Mouse (Mus musculus): ENCODE data around the gene Pcnx. TPM values are rescaled to one million over a fixed set of nuclear protein-coding genes. Genes with fewer than 3 reads are reported as not detected.

Pcnx gene
- polyA plus RNA-seq, 1 experiment from 2014 or later = 17.3 TPM

GRCm38 (mm10) chr12:81883255-81884106 lies 23.7 kb downstream of the Pcnx start:
- ATAC-seq (ENCODE audit: low FRiP score) = no peak
- H3K4me1 ChIP-seq = peaks cover 13% of the 10 kb centered on the region; the same call in 1 of the 2 replicates
- no peak overlapping the region for H3K4me3 ChIP-seq (replicated peaks)
- no peak overlapping the region for H3K9ac ChIP-seq
- peaks cover 3% of the 10 kb centered on the region; the same call in 1 of the 2 replicates for H3K9me3 ChIP-seq
- H3K27me3 ChIP-seq = no peaks in the 10 kb centered on the region
- no peaks in the 10 kb centered on the region for H3K36me3 ChIP-seq (replicated peaks)
- H3K4me2 ChIP-seq = no peak overlapping the region
- 68% methylated on average over 11 of the region's 11 CpGs for WGBS
- H3K27ac ChIP-seq = no peak overlapping the region

- Histone ChIP-seq H3K27ac (no peak overlapping the region), H3K9me3 (peaks cover 3% of the 10 kb centered on the region; the same call in 1 of the 2 replicates), H3K4me1 (peaks cover 13% of the 10 kb centered on the region; the same call in 1 of the 2 replicates), H3K36me3 (replicated peaks) (no peaks in the 10 kb centered on the region), H3K4me3 (replicated peaks) (no peak overlapping the region), H3K9ac (no peak overlapping the region), H3K4me2 (no peak overlapping the region), H3K27me3 (no peaks in the 10 kb centered on the region)
- ATAC-seq (ENCODE audit: low FRiP score) = no peak
- 85% methylated on average over 3 of the region's 3 CpGs for WGBS
Observed at GRCm38 (mm10) chr12:81884107-81884398, 24.2 kb downstream of the Pcnx start.

- ATAC-seq (ENCODE audit: low FRiP score) = no peak
- no peaks in the 10 kb centered on the region for H3K36me3 ChIP-seq (replicated peaks)
- no peaks in the 10 kb centered on the region for H3K9me3 ChIP-seq
- no peak overlapping the region for H3K4me3 ChIP-seq (replicated peaks)
- no peak overlapping the region for H3K27ac ChIP-seq
- 77% methylated on average over 5 of the region's 5 CpGs for WGBS
- H3K9ac ChIP-seq = no peak overlapping the region
- peaks cover 13% of the 10 kb centered on the region; the same call in 1 of the 2 replicates for H3K4me1 ChIP-seq
- H3K4me2 ChIP-seq = no peak overlapping the region
- no peaks in the 10 kb centered on the region for H3K27me3 ChIP-seq
Observed at GRCm38 (mm10) chr12:81884983-81885382, 25.2 kb downstream of the Pcnx start.

- whole genome bisulfite sequencing = 91% methylated on average over 4 of the region's 4 CpGs
Observed at GRCm38 (mm10) chr12:81885982-81886381, 26.2 kb downstream of the Pcnx start.

GRCm38 (mm10) chr12:81888954-81889353 lies 29.1 kb downstream of the Pcnx start:
- no peak for ATAC-seq (ENCODE audit: low FRiP score)
- H3K9me3 ChIP-seq = no peaks in the 10 kb centered on the region
- WGBS = 94% methylated on average over 5 of the region's 5 CpGs

More at GRCm38 (mm10) chr12:81885982-81886381, 26.2 kb downstream of the Pcnx start:
- Histone ChIP-seq H3K4me2 (no peak overlapping the region), H3K4me1 (peaks cover 13% of the 10 kb centered on the region; the same call in 1 of the 2 replicates), H3K36me3 (replicated peaks) (no peaks in the 10 kb centered on the region), H3K27ac (no peak overlapping the region), H3K4me3 (replicated peaks) (no peak overlapping the region), H3K27me3 (no peaks in the 10 kb centered on the region), H3K9me3 (no peaks in the 10 kb centered on the region), H3K9ac (no peak overlapping the region)
- no peak for ATAC-seq (ENCODE audit: low FRiP score)

GRCm38 (mm10) chr12:81891946-81892345 lies 32.1 kb downstream of the Pcnx start:
- H3K27me3 ChIP-seq = no peaks in the 10 kb centered on the region
- no peak overlapping the region for H3K9ac ChIP-seq
- H3K9me3 ChIP-seq = no peaks in the 10 kb centered on the region
- H3K4me3 ChIP-seq (replicated peaks) = no peak overlapping the region
- no peak overlapping the region for H3K4me2 ChIP-seq
- H3K36me3 ChIP-seq (replicated peaks) = peaks cover 10% of the 10 kb centered on the region
- WGBS = 90% methylated on average over 1 of the region's 1 CpGs
- H3K27ac ChIP-seq = no peak overlapping the region
- ATAC-seq (ENCODE audit: low FRiP score) = no peak
- peaks cover 4% of the 10 kb centered on the region; the same call in 1 of the 2 replicates for H3K4me1 ChIP-seq

More at GRCm38 (mm10) chr12:81888954-81889353, 29.1 kb downstream of the Pcnx start:
- H3K27ac ChIP-seq = no peak overlapping the region
- no peaks in the 10 kb centered on the region for H3K27me3 ChIP-seq
- no peak overlapping the region for H3K9ac ChIP-seq
- H3K36me3 ChIP-seq (replicated peaks) = no peaks in the 10 kb centered on the region
- H3K4me2 ChIP-seq = no peak overlapping the region
- peaks cover 4% of the 10 kb centered on the region; the same call in 1 of the 2 replicates for H3K4me1 ChIP-seq
- no peak overlapping the region for H3K4me3 ChIP-seq (replicated peaks)

GRCm38 (mm10) chr12:81894311-81894710 lies 34.5 kb downstream of the Pcnx start:
- Histone ChIP-seq H3K4me1 (peaks cover 4% of the 10 kb centered on the region; the same call in 1 of the 2 replicates), H3K4me2 (no peak overlapping the region), H3K27me3 (no peaks in the 10 kb centered on the region), H3K36me3 (replicated peaks) (peaks cover 13% of the 10 kb centered on the region), H3K27ac (no peak overlapping the region), H3K9ac (no peak overlapping the region), H3K4me3 (replicated peaks) (no peak overlapping the region), H3K9me3 (no peaks in the 10 kb centered on the region)
- WGBS = 92% methylated on average over 5 of the region's 5 CpGs
- no peak for ATAC-seq (ENCODE audit: low FRiP score)

- Histone ChIP-seq H3K4me3 (replicated peaks) (no peak overlapping the region), H3K9me3 (no peaks in the 10 kb centered on the region), H3K4me1 (peaks cover 4% of the 10 kb centered on the region; the same call in 1 of the 2 replicates), H3K4me2 (no peak overlapping the region), H3K36me3 (replicated peaks) (peaks cover 13% of the 10 kb centered on the region), H3K9ac (no peak overlapping the region), H3K27me3 (no peaks in the 10 kb centered on the region), H3K27ac (no peak overlapping the region)
- WGBS = 90% methylated on average over 6 of the region's 6 CpGs
- no peak for ATAC-seq (ENCODE audit: low FRiP score)
Observed at GRCm38 (mm10) chr12:81895986-81896385, 36.2 kb downstream of the Pcnx start.

- H3K4me1 ChIP-seq = no peaks in the 10 kb centered on the region
- 89% methylated on average over 2 of the region's 2 CpGs for WGBS
- no peak for ATAC-seq (ENCODE audit: low FRiP score)
- no peak overlapping the region for H3K27ac ChIP-seq
- H3K4me2 ChIP-seq = no peak overlapping the region
- H3K4me3 ChIP-seq (replicated peaks) = no peak overlapping the region
- no peak overlapping the region for H3K9ac ChIP-seq
- H3K27me3 ChIP-seq = no peaks in the 10 kb centered on the region
- peaks cover 14% of the 10 kb centered on the region for H3K36me3 ChIP-seq (replicated peaks)
- no peaks in the 10 kb centered on the region for H3K9me3 ChIP-seq
Observed at GRCm38 (mm10) chr12:81904456-81904855, 44.6 kb downstream of the Pcnx start.

GRCm38 (mm10) chr12:81905865-81906264 lies 46.0 kb downstream of the Pcnx start:
- Histone ChIP-seq H3K27me3 (no peaks in the 10 kb centered on the region), H3K27ac (no peak overlapping the region), H3K4me2 (no peak overlapping the region), H3K9me3 (no peaks in the 10 kb centered on the region), H3K36me3 (replicated peaks) (peaks cover 14% of the 10 kb centered on the region), H3K4me1 (no peaks in the 10 kb centered on the region), H3K4me3 (replicated peaks) (no peak overlapping the region), H3K9ac (no peak overlapping the region)
- 93% methylated on average over 2 of the region's 2 CpGs for WGBS
- no peak for ATAC-seq (ENCODE audit: low FRiP score)

- no peaks in the 10 kb centered on the region for H3K4me1 ChIP-seq
- H3K9ac ChIP-seq = no peak overlapping the region
- H3K9me3 ChIP-seq = no peaks in the 10 kb centered on the region
- H3K4me3 ChIP-seq (replicated peaks) = no peak overlapping the region
- H3K36me3 ChIP-seq (replicated peaks) = peaks cover 14% of the 10 kb centered on the region
- 56% methylated on average over 4 of the region's 4 CpGs for WGBS
- no peak overlapping the region for H3K27ac ChIP-seq
- ATAC-seq (ENCODE audit: low FRiP score) = no peak
- H3K4me2 ChIP-seq = no peak overlapping the region
- no peaks in the 10 kb centered on the region for H3K27me3 ChIP-seq
Observed at GRCm38 (mm10) chr12:81907741-81908357, 48.0 kb downstream of the Pcnx start.

- 84% methylated on average over 5 of the region's 5 CpGs for WGBS
- no peak overlapping the region for H3K4me3 ChIP-seq (replicated peaks)
- no peak for ATAC-seq (ENCODE audit: low FRiP score)
Observed at GRCm38 (mm10) chr12:81910439-81910838, 50.6 kb downstream of the Pcnx start.

More at GRCm38 (mm10) chr12:81910439-81910838, 50.6 kb downstream of the Pcnx start:
- no peak overlapping the region for H3K9ac ChIP-seq
- no peak overlapping the region for H3K4me2 ChIP-seq
- H3K27me3 ChIP-seq = no peaks in the 10 kb centered on the region
- no peaks in the 10 kb centered on the region for H3K4me1 ChIP-seq
- no peak overlapping the region for H3K27ac ChIP-seq
- no peaks in the 10 kb centered on the region for H3K9me3 ChIP-seq
- peaks cover 14% of the 10 kb centered on the region for H3K36me3 ChIP-seq (replicated peaks)

All from forebrain, embryonic 12.5 days (tissue).